8 mouse cellular contexts compared by ENCODE assay signal in genomic region chr6:106769290-106769866, GRCm38 (mm10). TPM values are rescaled to one million over a fixed set of nuclear protein-coding genes. Genes with fewer than 3 reads are reported as not detected.
DNase-seq lines count a peak whose midpoint lies in the region; ATAC-seq and TF ChIP-seq lines count a peak whose summit lies in the region.

No protein-coding gene starts in this region.

- in situ Hi-C loops in ES-E14 (cut with MboI; ENCODE audit: low sequenced_read_pairs in 2 of 2, unreplicated experiment in 2 of 2), result no loop called here

- no peaks in the 10 kb centered on the region for H3K9me3 ChIP-seq in heart, embryonic 14.5 days (ENCODE audit: control insufficient read depth, low read length)
- H3K9me3 ChIP-seq in ES-E14 (ENCODE audit: control insufficient read depth, insufficient read depth, low read depth, low read length), result no peaks in the 10 kb centered on the region
- no peaks in the 10 kb centered on the region for H3K9me3 ChIP-seq in forebrain, embryonic 14.5 days (replicated peaks; ENCODE audit: control insufficient read depth, low read length)
- no peaks in the 10 kb centered on the region for H3K9me3 ChIP-seq in liver, embryonic 12.5 days (replicated peaks)
- H3K9me3 ChIP-seq in stomach, embryonic 16.5 days (replicated peaks; ENCODE audit: control insufficient read depth, low read length), result no peaks in the 10 kb centered on the region

- H3K27me3 ChIP-seq in heart, embryonic 14.5 days (ENCODE audit: control insufficient read depth, insufficient read depth, low read length), result no peaks in the 10 kb centered on the region
- no peaks in the 10 kb centered on the region for H3K27me3 ChIP-seq in forebrain, embryonic 14.5 days (replicated peaks; ENCODE audit: control insufficient read depth, insufficient read depth, low read length)
- H3K27me3 ChIP-seq in liver, embryonic 12.5 days (replicated peaks), result no peaks in the 10 kb centered on the region; the same call in 1 of the 2 replicates
- no peaks in the 10 kb centered on the region for H3K27me3 ChIP-seq in stomach, embryonic 16.5 days (ENCODE audit: control insufficient read depth, insufficient read depth, low read length)

- H3K9ac ChIP-seq in heart, embryonic 14.5 days (ENCODE audit: low read length), result peak overlapping the region; percentile 77
- H3K9ac ChIP-seq in ES-E14 (ENCODE audit: insufficient read depth, low read depth, low read length, poor library complexity, severe bottlenecking), result peak overlapping the region; percentile 93
- H3K9ac ChIP-seq in forebrain, embryonic 14.5 days (ENCODE audit: low read length), result peak overlapping the region; percentile 63
- H3K9ac ChIP-seq in liver, embryonic 12.5 days, result peak overlapping the region; percentile 77
- peak overlapping the region; percentile 74 for H3K9ac ChIP-seq in stomach, embryonic 16.5 days (ENCODE audit: low read length)

- peak overlapping the region; percentile 90 for H3K4me2 ChIP-seq in heart, embryonic 14.5 days (ENCODE audit: low read length)
- peak overlapping the region; percentile 93 for H3K4me2 ChIP-seq in forebrain, embryonic 14.5 days (ENCODE audit: low read length)
- peak overlapping the region; percentile 81 for H3K4me2 ChIP-seq in liver, embryonic 12.5 days
- peak overlapping the region; percentile 91 for H3K4me2 ChIP-seq in stomach, embryonic 16.5 days (ENCODE audit: low read depth, low read length)

- peaks cover 35% of the 10 kb centered on the region for H3K36me3 ChIP-seq in heart, embryonic 14.5 days (ENCODE audit: control insufficient read depth, insufficient read depth, low read length)
- peaks cover 9% of the 10 kb centered on the region for H3K36me3 ChIP-seq in ES-E14 (ENCODE audit: control insufficient read depth, insufficient read depth, low read length, poor library complexity, severe bottlenecking)
- peaks cover 20% of the 10 kb centered on the region for H3K36me3 ChIP-seq in forebrain, embryonic 14.5 days (ENCODE audit: control insufficient read depth, insufficient read depth, low read length)
- peaks cover 31% of the 10 kb centered on the region for H3K36me3 ChIP-seq in liver, embryonic 12.5 days
- H3K36me3 ChIP-seq in stomach, embryonic 16.5 days (ENCODE audit: control insufficient read depth, insufficient read depth, low read length), result peaks cover 6% of the 10 kb centered on the region; the same call in 1 of the 2 replicates

- no peak for DNase-seq in heart, postnatal 14 days
- DNase-seq in ES-E14 (ENCODE audit: low read depth, low spot score), result no peak
- DNase-seq in forebrain, embryonic 14.5 days (ENCODE audit: low spot score), result no peak
- DNase-seq in urinary bladder, postnatal 36 days (ENCODE audit: low spot score in 2 of 2), result no peak
- DNase-seq in layer of hippocampus, postnatal 14 days (ENCODE audit: low spot score in 2 of 2), result no peak

- WGBS in heart, embryonic 14.5 days, result 3% methylated on average over 33 of the region's 33 CpGs
- WGBS in forebrain, embryonic 14.5 days, result 2% methylated on average over 33 of the region's 33 CpGs
- 1% methylated on average over 33 of the region's 33 CpGs for WGBS in liver, embryonic 12.5 days (ENCODE audit: insufficient replicate concordance)
- 2% methylated on average over 33 of the region's 33 CpGs for WGBS in stomach, embryonic 16.5 days

- H3K27ac ChIP-seq in heart, embryonic 14.5 days (replicated peaks in 1 of 2; ENCODE audit: control insufficient read depth in 1 of 2, insufficient read depth in 1 of 2, low read depth in 2 of 2, low read length in 2 of 2), result peak overlapping the region in 1 of 2 experiments; percentile 35; a peak in 2 of 4 replicates
- peak overlapping the region; percentile 53; the same call in 1 of the 2 replicates for H3K27ac ChIP-seq in ES-E14 (ENCODE audit: insufficient read depth, low read depth, low read length, poor library complexity, severe bottlenecking)
- no peak overlapping the region for H3K27ac ChIP-seq in forebrain, embryonic 14.5 days (ENCODE audit: low read depth, low read length)
- H3K27ac ChIP-seq in liver, embryonic 12.5 days, result peak overlapping the region; percentile 71
- H3K27ac ChIP-seq in stomach, embryonic 16.5 days (ENCODE audit: low read length), result peak overlapping the region; percentile 9; the same call in 1 of the 2 replicates

- ATAC-seq in heart, embryonic 14.5 days (ENCODE audit: insufficient number of reproducible peaks, insufficient read depth, low FRiP score, low read depth), result peak; percentile 28; the same call in 1 of the 2 replicates
- peak; percentile 82 for ATAC-seq in forebrain, embryonic 14.5 days
- ATAC-seq in liver, embryonic 12.5 days, result peak; percentile 78
- ATAC-seq in stomach, embryonic 16.5 days (ENCODE audit: insufficient read depth, low FRiP score), result peak; percentile 69

- H3K4me3 ChIP-seq in heart, embryonic 14.5 days (ENCODE audit: control insufficient read depth in 1 of 2, insufficient read depth in 1 of 2, low read depth in 1 of 2, low read length in 2 of 2), result peak overlapping the region; percentile 63 to 64
- H3K4me3 ChIP-seq in ES-E14 (ENCODE audit: insufficient read depth in 1 of 2, low read depth in 1 of 2, low read length in 2 of 2, poor library complexity in 1 of 2, severe bottlenecking in 1 of 2), result peak overlapping the region; percentile 93
- peak overlapping the region; percentile 54 for H3K4me3 ChIP-seq in forebrain, embryonic 14.5 days (ENCODE audit: low read depth, low read length)
- peak overlapping the region; percentile 79 for H3K4me3 ChIP-seq in liver, embryonic 12.5 days
- H3K4me3 ChIP-seq in stomach, embryonic 16.5 days (replicated peaks; ENCODE audit: low read length), result peak overlapping the region; percentile 71

- H3K4me1 ChIP-seq in heart, embryonic 14.5 days (ENCODE audit: control insufficient read depth in 2 of 2, insufficient read depth in 2 of 2, low read length in 2 of 2), result peaks cover 0 to 11% of the 10 kb centered on the region in 2 experiments; a peak in 2 of 4 replicates
- H3K4me1 ChIP-seq in ES-E14 (ENCODE audit: control insufficient read depth in 2 of 2, insufficient read depth in 2 of 2, low read length in 2 of 2, poor library complexity in 1 of 2), result peaks cover 0 to 2% of the 10 kb centered on the region in 2 experiments; a peak in 1 of 4 replicates
- peaks cover 10% of the 10 kb centered on the region for H3K4me1 ChIP-seq in forebrain, embryonic 14.5 days (ENCODE audit: control insufficient read depth, insufficient read depth, low read length)
- peaks cover 18% of the 10 kb centered on the region for H3K4me1 ChIP-seq in liver, embryonic 12.5 days
- H3K4me1 ChIP-seq in stomach, embryonic 16.5 days (ENCODE audit: control insufficient read depth, insufficient read depth, low read length), result peaks cover 8% of the 10 kb centered on the region; the same call in 1 of the 2 replicates

- intact Hi-C loops in heart, postnatal 14 days (cut with DNase I), result loop anchor here (1.0 kb wide), 1 partner anchor 31 kb away; the partner anchor contains the start of gene Crbn

TF ChIP-seq in ES-E14, 5 proteins besides CTCF, POLR2A, EP300 and RAD21:
- TF ChIP-seq MAFK (IDR thresholded peaks at IDR 0.05; ENCODE audit: insufficient read depth, low read depth, low read length), result no peak
- TF ChIP-seq HCFC1 (IDR thresholded peaks at IDR 0.05; ENCODE audit: borderline replicate concordance, insufficient read depth, low read length), result no peak
- no peak for TF ChIP-seq ZNF384 (IDR thresholded peaks at IDR 0.05; ENCODE audit: low read depth, low read length)
- TF ChIP-seq ZC3H11A (IDR thresholded peaks at IDR 0.05; ENCODE audit: borderline replicate concordance, low read depth, low read length), result no peak
- TF ChIP-seq CHD2 (IDR thresholded peaks at IDR 0.05; ENCODE audit: low read depth, low read length), result no peak; the same call in 1 of the 2 replicates

RNA-seq across cellular contexts. Expression of gene Trnt1, which starts 0.5 kb away (rescaled TPM):
- 41.1 and 42.7 TPM in 2 replicates for polyA plus RNA-seq in heart, embryonic 14.5 days (2014; fragmentation: Nextera tagmentation; extraction: Ambion mirVana)
- total RNA-seq in heart, postnatal 14 days (2021), result 10 to 100 TPM; 29.1 to 32.6 TPM
- total RNA-seq in ES-E14 (2012; rRNA removed), result 55.3 and 72.9 TPM in 2 replicates
- 68.7 and 81.7 TPM in 2 replicates for polyA plus RNA-seq in forebrain, embryonic 14.5 days (2014; fragmentation: Nextera tagmentation; extraction: Ambion mirVana)
- 57.4 and 59.2 TPM in 2 replicates for polyA plus RNA-seq in liver, embryonic 12.5 days (2016; fragmentation: Nextera tagmentation; extraction: Ambion mirVana)
- 55.1 and 59.9 TPM in 2 replicates for polyA plus RNA-seq in stomach, embryonic 16.5 days (2015; fragmentation: Nextera tagmentation; extraction: Ambion mirVana)
- 10 to 100 TPM; 48.1 to 55.0 TPM for total RNA-seq in layer of hippocampus, postnatal 14 days (2021)

RNA-seq across cellular contexts. Expression of gene Il5ra, which starts 20.5 kb away (rescaled TPM):
- not detected in 2 replicates for polyA plus RNA-seq in heart, embryonic 14.5 days (2014; fragmentation: Nextera tagmentation; extraction: Ambion mirVana)
- total RNA-seq in heart, postnatal 14 days (2021), result not detected
- total RNA-seq in ES-E14 (2012; rRNA removed), result 0.27 TPM in 1 of 2 replicates, not detected in the other
- not detected in 2 replicates for polyA plus RNA-seq in forebrain, embryonic 14.5 days (2014; fragmentation: Nextera tagmentation; extraction: Ambion mirVana)
- polyA plus RNA-seq in liver, embryonic 12.5 days (2016; fragmentation: Nextera tagmentation; extraction: Ambion mirVana), result 0.20 and 0.25 TPM in 2 replicates
- 0.13 TPM in 1 of 2 replicates, not detected in the other for polyA plus RNA-seq in stomach, embryonic 16.5 days (2015; fragmentation: Nextera tagmentation; extraction: Ambion mirVana)
- total RNA-seq in layer of hippocampus, postnatal 14 days (2021), result not detected

RNA-seq across cellular contexts. Expression of gene Crbn, which starts 30.5 kb away (rescaled TPM):
- polyA plus RNA-seq in heart, embryonic 14.5 days (2014; fragmentation: Nextera tagmentation; extraction: Ambion mirVana), result 35.9 and 36.0 TPM in 2 replicates
- 10 to 100 TPM; 36.1 to 37.3 TPM for total RNA-seq in heart, postnatal 14 days (2021)
- total RNA-seq in ES-E14 (2012; rRNA removed), result 33.9 and 35.1 TPM in 2 replicates
- 63.4 and 69.4 TPM in 2 replicates for polyA plus RNA-seq in forebrain, embryonic 14.5 days (2014; fragmentation: Nextera tagmentation; extraction: Ambion mirVana)
- polyA plus RNA-seq in liver, embryonic 12.5 days (2016; fragmentation: Nextera tagmentation; extraction: Ambion mirVana), result 22.9 and 23.5 TPM in 2 replicates
- 41.7 and 42.8 TPM in 2 replicates for polyA plus RNA-seq in stomach, embryonic 16.5 days (2015; fragmentation: Nextera tagmentation; extraction: Ambion mirVana)
- total RNA-seq in layer of hippocampus, postnatal 14 days (2021), result 10 to 100 TPM; 83.8 to 87.8 TPM

Comparison
In these comparisons a context has a peak if more than half of its experiments do, and no peak if none do; other contexts are left out.
1. ATAC-seq: peak in every context shown above with its lines; median percentile 82 in forebrain, embryonic 14.5 days; 78 in liver, embryonic 12.5 days; 69 in stomach, embryonic 16.5 days; 28 in heart, embryonic 14.5 days.